Mouse (Mus musculus) embryonic facial prominence, embryonic 11.5 days (tissue): ENCODE data around the gene Tpm3. TPM values are rescaled to one million over a fixed set of nuclear protein-coding genes. Genes with fewer than 3 reads are reported as not detected.

Experiments
- ATAC-seq: fragments of 200-750 bp; cut with Nextera tagmentation; replicated peaks from 2 replicates; pipeline ENCODE4 v1.8.0; 2017; ENCODE audit warnings: low read depth; ENCODE audit not compliant: insufficient number of reproducible peaks, low FRiP score, low TSS enrichment
- DNase-seq: peaks from one replicate; pipeline ENCODE4 v3.0.0-alpha.2; 2015; ENCODE audit warnings: low spot score
- H3K27ac ChIP-seq: fragments of 300-500 bp; sonication (generic); replicated peaks from 2 replicates; pipeline ENCODE4 v1.5.1; 2014; ENCODE audit warnings: mild to moderate bottlenecking, low read depth, low read length, control low read depth
- H3K27me3 ChIP-seq: fragments of 300-500 bp; sonication (generic); 2 replicates; pipeline ENCODE4 v1.6.1; 2014; ENCODE audit warnings: mild to moderate bottlenecking, low read length, moderate library complexity, mixed read lengths; ENCODE audit not compliant: control insufficient read depth, insufficient read depth
- H3K36me3 ChIP-seq: fragments of 300-500 bp; sonication (generic); replicated peaks from 2 replicates; pipeline ENCODE4 v1.6.1; 2014; ENCODE audit warnings: low read depth, mild to moderate bottlenecking, low read length, moderate library complexity, mixed read lengths; ENCODE audit not compliant: control insufficient read depth, insufficient read depth
- H3K4me1 ChIP-seq: fragments of 300-500 bp; sonication (generic); 2 replicates; pipeline ENCODE4 v1.6.1; 2014; ENCODE audit warnings: low read length, mixed read lengths; ENCODE audit not compliant: control insufficient read depth, insufficient read depth
- H3K4me2 ChIP-seq: fragments of 300-500 bp; sonication (generic); 2 replicates; pipeline ENCODE4 v1.6.1; 2014; ENCODE audit warnings: low read depth, mild to moderate bottlenecking, control low read depth, low read length, moderate library complexity
- H3K4me3 ChIP-seq: fragments of 300-500 bp; sonication (generic); 2 replicates; pipeline ENCODE4 v1.5.1; 2014; ENCODE audit warnings: low read depth, low read length, control low read depth
- H3K9ac ChIP-seq: fragments of 300-500 bp; sonication (generic); replicated peaks from 2 replicates; pipeline ENCODE4 v1.6.1; 2014; ENCODE audit warnings: mild to moderate bottlenecking, control low read depth, low read length
- H3K9me3 ChIP-seq: fragments of 300-500 bp; sonication (generic); replicated peaks from 2 replicates; pipeline ENCODE4 v1.6.1; 2016; ENCODE audit warnings: mild to moderate bottlenecking, low read length, inconsistent platforms, mixed read lengths; ENCODE audit not compliant: control insufficient read depth
- WGBS: fragments of 180-500 bp; shearing (Covaris S2); extraction: QIAGEN DNeasy Blood & Tissue Kit; methylation state at CpG from one replicate; pipeline ENCODE4 v1.1.7; 2014; 5-methylcytosine and 5-hydroxymethylcytosine counted together
- polyA plus RNA-seq: library from polyadenylated mRNA; unstranded; fragments of >200 nt; fragmentation: Nextera tagmentation; extraction: Ambion mirVana; gene quantifications from 2 replicates; pipeline ENCODE4 v1.2.1, GENCODE M21; 2014

Tpm3 gene
- polyA plus RNA-seq = 551 and 574 TPM in 2 replicates

DNA sequence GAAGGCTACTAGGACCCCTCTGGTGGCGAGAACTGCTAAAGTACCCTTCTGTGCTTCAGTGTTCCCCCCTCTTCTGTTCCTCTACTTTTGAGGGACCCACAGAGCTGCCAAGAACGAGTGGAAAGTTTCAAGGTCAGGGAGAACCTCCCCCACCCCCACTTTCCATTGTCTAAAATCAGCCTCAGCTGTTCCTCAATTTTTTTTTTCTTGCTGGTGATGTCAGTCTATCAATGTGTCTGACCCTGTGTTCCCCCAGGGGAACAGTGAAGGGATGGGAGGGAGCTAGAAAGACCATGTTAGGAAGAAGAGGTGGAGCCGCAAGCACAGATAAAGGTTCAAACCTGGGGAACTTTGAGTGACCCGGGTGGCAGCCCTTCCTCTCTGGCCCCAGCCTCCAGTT lies at the start of gene Tpm3:
Gene Tpm3, plus strand, starts transcription at position 356 of the 400 bp plus-strand sequence.
- ATAC-seq (no peak), DNase-seq (no peak)
- Histone ChIP-seq H3K4me2 (no peak within 1 kb of the TSS), H3K9me3 (no peaks in the 10 kb centered on the region), H3K4me1 (no peaks in the 10 kb centered on the region), H3K36me3 (no peaks in the 10 kb centered on the region), H3K9ac (no peak within 1 kb of the TSS), H3K4me3 (no peak within 1 kb of the TSS), H3K27me3 (no peaks in the 10 kb centered on the region), H3K27ac (no peak within 1 kb of the TSS)
- WGBS = 69% methylated on average over 4 of the region's 4 CpGs

DNA sequence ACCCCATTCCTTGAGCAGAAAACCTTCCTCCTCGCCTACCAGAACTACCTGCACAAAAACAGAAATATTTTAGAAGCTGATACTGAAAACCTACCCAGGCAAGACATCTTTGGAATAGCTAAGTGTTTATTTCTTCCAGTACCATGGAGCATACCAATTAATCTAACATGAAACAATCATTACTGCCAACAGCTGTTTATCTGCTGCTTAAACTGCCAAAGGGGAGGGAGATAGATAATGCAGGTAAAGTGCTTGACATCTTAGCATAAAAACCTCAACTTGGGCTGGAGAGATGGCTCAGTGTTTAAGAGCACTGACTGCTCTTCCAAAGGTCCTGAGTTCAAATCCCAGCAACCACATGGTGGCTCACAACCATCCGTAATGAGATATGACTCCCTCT lies 37.8 kb upstream of the Tpm3 start:
- no peak for ATAC-seq
- Histone ChIP-seq H3K36me3 (peaks cover 6% of the 10 kb centered on the region), H3K9ac (no peak overlapping the region), H3K4me1 (no peaks in the 10 kb centered on the region), H3K4me2 (no peak overlapping the region), H3K4me3 (no peak overlapping the region), H3K27ac (no peak overlapping the region), H3K9me3 (no peaks in the 10 kb centered on the region), H3K27me3 (no peaks in the 10 kb centered on the region)
- no peak for DNase-seq
- 80% methylated on average over 2 of the region's 2 CpGs for WGBS

DNA sequence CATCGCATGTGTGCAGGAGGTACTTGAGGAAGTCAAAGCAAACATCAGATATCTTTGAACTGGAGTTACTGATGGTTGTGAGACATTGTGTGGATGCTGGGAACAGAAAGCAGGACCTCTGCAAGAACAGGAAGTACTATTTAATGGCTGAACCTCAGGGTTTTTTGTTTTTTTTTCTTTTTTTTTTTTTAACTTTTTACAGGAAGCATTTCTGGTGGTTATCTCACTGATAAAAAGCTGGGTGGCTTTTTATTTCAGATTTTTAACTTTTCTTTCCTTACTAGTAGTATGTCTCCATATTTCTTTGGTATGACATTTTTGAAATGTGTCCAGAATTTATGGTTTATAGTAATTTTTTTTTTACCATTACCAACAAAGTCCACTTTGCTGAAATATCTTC lies 36.2 kb upstream of the Tpm3 start:
- H3K9ac ChIP-seq = no peak overlapping the region
- H3K4me3 ChIP-seq = no peak overlapping the region
- H3K27me3 ChIP-seq = no peaks in the 10 kb centered on the region
- 98% methylated on average over 1 of the region's 1 CpGs for WGBS
- no peaks in the 10 kb centered on the region for H3K4me1 ChIP-seq
- ATAC-seq (no peak), DNase-seq (no peak)
- peaks cover 6% of the 10 kb centered on the region for H3K36me3 ChIP-seq
- H3K4me2 ChIP-seq = no peak overlapping the region
- H3K27ac ChIP-seq = no peak overlapping the region
- no peaks in the 10 kb centered on the region for H3K9me3 ChIP-seq

DNA sequence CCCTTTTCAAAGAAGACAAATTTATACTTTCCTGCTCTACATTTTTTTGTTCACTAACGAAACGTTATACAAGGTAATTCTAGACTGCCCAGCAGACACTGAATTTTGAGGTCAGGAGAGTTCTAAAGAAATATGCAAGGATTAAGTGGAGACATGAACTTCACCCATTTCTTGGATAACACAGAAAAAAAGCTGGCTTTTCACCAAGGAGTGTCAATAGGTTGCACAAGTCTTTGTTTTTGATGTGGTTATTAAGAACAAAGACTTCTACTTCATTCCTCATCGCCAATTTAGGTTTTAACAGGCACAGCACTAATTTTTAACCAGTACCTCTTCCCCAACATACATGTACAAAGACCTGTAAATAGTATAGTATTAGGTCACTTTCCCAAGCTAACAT lies 22.8 kb upstream of the Tpm3 start:
- Histone ChIP-seq H3K36me3 (no peaks in the 10 kb centered on the region; the same call in 1 of the 2 replicates), H3K27me3 (no peaks in the 10 kb centered on the region), H3K4me1 (0 out of 2 replicates have a peak, but pooled peaks cover 2% of the 10 kb centered on the region), H3K4me2 (no peak overlapping the region), H3K27ac (no peak overlapping the region), H3K4me3 (no peak overlapping the region), H3K9ac (no peak overlapping the region), H3K9me3 (no peaks in the 10 kb centered on the region)
- 59% methylated on average over 3 of the region's 3 CpGs for WGBS
- DNase-seq (no peak), ATAC-seq (no peak)

DNA sequence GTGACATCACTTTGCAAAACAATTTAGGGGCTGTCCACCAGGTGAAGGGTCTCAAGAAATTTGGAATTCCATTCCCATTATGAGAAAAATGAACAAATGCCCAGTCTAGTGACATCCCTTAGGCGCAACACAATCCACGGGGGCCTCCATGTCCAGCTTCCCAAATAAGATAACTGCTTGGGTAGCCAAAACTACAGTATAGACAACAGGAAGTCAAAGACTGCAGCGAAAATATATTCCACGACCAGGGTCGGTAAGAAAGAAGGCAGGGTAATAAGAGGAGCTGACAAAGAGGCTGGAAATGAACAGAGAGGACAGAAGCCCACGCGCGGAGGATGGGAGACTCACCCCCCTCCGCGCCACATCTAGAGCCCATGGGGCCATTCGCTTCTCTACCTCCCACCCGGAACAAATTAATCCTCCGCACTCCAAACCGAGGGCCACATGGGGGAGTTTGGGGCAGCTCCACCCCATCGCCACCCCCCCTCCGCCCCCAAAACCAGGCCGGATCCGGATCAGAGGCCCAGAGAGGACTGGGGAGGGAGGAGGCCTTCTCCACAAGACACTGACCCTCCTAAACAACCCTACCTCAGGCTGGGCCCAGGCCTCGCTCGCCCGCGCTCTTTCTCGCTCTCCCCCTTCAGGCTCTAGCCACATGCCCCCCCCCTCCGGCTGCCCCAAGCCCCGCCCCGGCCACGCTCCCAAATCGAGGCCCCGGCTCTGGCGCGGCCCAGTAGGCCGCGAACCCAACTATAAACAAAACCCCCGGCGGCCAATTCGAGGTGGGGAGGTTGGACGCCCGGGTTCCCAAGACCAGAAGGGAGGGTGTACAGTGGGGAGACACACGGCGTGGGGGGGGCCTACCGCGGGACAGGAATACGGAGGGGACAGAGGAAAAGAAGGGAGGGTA lies 20.8 kb upstream of the Tpm3 start, which contains the start of gene 4933434E20Rik:
Gene 4933434E20Rik, plus strand, starts transcription at position 196 of the 910 bp plus-strand sequence.
- under 1% methylated on average over 41 of the region's 43 CpGs for WGBS
- ATAC-seq = peak; percentile 90

DNA sequence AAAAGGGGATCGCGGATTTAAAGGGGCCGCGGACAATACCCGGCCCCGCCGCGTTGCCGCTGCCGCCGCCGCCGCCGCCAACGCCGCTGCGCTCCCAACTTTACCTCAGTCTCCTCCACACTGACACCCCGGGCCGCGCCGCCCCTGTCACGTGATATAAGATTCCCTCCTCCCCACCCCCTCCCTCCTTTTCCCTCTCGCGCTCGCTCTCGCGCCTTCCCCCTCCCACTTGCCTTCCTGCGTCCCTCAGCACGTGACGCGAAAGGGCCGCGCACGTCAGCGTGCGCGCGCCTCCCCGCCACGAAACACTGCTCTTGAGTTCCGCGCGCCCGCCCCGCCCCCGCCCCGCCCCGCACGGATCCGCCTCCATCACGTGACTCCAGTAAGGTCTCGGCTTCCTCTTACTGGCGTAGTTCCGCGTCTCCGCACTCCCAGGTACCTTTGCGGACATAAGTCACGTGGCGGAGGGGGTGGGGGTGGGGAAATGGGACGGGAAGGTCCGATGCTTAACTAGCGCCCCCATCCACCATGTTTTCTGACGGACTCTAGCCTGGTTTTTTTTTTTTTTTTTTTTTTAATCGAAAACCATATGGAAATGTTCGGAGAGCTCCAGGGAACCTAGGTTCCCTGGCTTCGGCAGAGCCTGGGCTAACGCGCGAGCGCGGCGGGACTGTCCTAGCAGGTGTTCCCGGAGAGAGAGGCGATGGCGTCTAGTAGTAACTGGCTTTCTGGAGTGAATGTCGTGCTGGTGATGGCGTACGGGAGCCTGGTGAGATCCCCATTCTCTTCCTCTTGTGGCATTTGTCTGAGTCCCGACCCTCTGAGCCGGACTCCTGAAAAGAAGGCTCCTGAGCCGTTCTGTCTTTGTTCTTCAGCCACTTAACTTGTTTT lies 19.9 kb upstream of the Tpm3 start, which contains the start of gene Ubap2l:
Gene Ubap2l, minus strand, starts transcription at position 278 of the 891 bp plus-strand sequence.
- no peaks in the 10 kb centered on the region for H3K9me3 ChIP-seq
- peak within 1 kb of the TSS; percentile 90 for H3K27ac ChIP-seq
- H3K4me3 ChIP-seq = peak within 1 kb of the TSS; percentile 89
- peak within 1 kb of the TSS; percentile 86 for H3K9ac ChIP-seq
- no peaks in the 10 kb centered on the region for H3K27me3 ChIP-seq
- H3K36me3 ChIP-seq = no peaks in the 10 kb centered on the region; the same call in 1 of the 2 replicates
- under 1% methylated on average over 79 of the region's 81 CpGs for WGBS
- H3K4me2 ChIP-seq = peak within 1 kb of the TSS; percentile 59
- peak; percentile 91 for ATAC-seq
- DNase-seq = peak; percentile 99
- 0 out of 2 replicates have a peak, but pooled peaks cover 2% of the 10 kb centered on the region for H3K4me1 ChIP-seq

More for the DNA sequence above, 20.8 kb upstream of the Tpm3 start, which contains the start of gene 4933434E20Rik:
- H3K27me3 ChIP-seq = no peaks in the 10 kb centered on the region
- H3K9me3 ChIP-seq = no peaks in the 10 kb centered on the region
- peak; percentile 68 for DNase-seq
- peak within 1 kb of the TSS; percentile 54 for H3K4me2 ChIP-seq
- no peaks in the 10 kb centered on the region for H3K36me3 ChIP-seq
- peak within 1 kb of the TSS; percentile 78 for H3K9ac ChIP-seq
- 0 out of 2 replicates have a peak, but pooled peaks cover 2% of the 10 kb centered on the region for H3K4me1 ChIP-seq
- H3K27ac ChIP-seq = peak within 1 kb of the TSS; percentile 90
- H3K4me3 ChIP-seq = peak within 1 kb of the TSS; percentile 89

DNA sequence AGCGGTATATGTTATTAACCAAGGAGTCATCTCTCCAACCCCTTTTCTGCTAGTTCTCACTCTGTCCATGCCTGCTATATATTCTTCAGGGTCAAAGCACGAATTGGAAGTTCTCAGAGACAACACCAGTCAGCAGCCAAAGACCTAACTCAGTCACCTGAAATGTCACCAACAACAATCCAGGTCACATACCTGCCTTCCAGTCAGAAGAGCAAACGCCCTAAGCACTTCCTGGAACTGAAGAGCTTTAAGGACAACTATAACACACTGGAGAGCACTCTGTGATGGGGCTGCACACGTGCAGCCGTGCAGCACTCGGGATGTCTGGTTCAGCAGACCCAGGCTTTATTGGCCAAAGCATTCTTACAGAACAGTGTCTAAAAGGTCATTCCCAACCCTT lies 10.9 kb upstream of the Tpm3 start:
- H3K4me1 ChIP-seq = no peaks in the 10 kb centered on the region
- DNase-seq = no peak
- 91% methylated on average over 6 of the region's 6 CpGs for WGBS
- ATAC-seq = no peak
- no peak overlapping the region for H3K4me3 ChIP-seq
- H3K27me3 ChIP-seq = no peaks in the 10 kb centered on the region
- H3K36me3 ChIP-seq = peaks cover 3% of the 10 kb centered on the region
- no peak overlapping the region for H3K4me2 ChIP-seq
- H3K9me3 ChIP-seq = no peaks in the 10 kb centered on the region
- no peak overlapping the region for H3K9ac ChIP-seq
- no peak overlapping the region for H3K27ac ChIP-seq
